Mouse (Mus musculus): ENCODE measurements around the gene Dnah2.

- TF ChIP-seq EP300 (IDR thresholded peaks at IDR 0.05; ENCODE audit: insufficient read depth, low read depth, low read length) = no peak
- no peak for TF ChIP-seq POLR2A (IDR thresholded peaks at IDR 0.05; ENCODE audit: insufficient read depth, low read length)
Measured at GRCm38 (mm10) chr11:69477645-69478044, 71.3 kb downstream of the Dnah2 start.

All from ES-Bruce4 (cell line).